Mouse (Mus musculus) stomach, adult 2 months (tissue): ENCODE data around the gene Alkbh4. TPM values are rescaled to one million over a fixed set of nuclear protein-coding genes. Genes with fewer than 3 reads are reported as not detected.

Experiments used
- polyA plus RNA-seq: library from polyadenylated mRNA; depleted of rRNA; stranded (reverse); fragments of >200 nt; gene quantifications from 2 replicates; pipeline ENCODE4 v1.2.3, GENCODE M21; 2012; rRNA removed

Gene Alkbh4
- polyA plus RNA-seq: 8.6 and 11.6 TPM in 2 replicates

GRCm38 (mm10) chr5:136135571-136136291 is at the start of gene Alkbh4, which contains the start of gene Lrwd1:
TSS of gene Alkbh4 (plus strand) at chr5:136136146.
TSS of gene Lrwd1 (minus strand) at chr5:136136074.

GRCm38 (mm10) chr5:136115891-136116783 is 19.8 kb upstream of the Alkbh4 start, which contains the start of gene Polr2j:
TSS of gene Polr2j (plus strand) at chr5:136116631.

GRCm38 (mm10) chr5:136170512-136171362 is 34.8 kb downstream of the Alkbh4 start, which contains the start of gene Orai2:
TSS of gene Orai2 (minus strand) at chr5:136170713.

Other genes starting within 250 kb of the Alkbh4 start
- 879 and 2,002 TPM in 2 replicates for gene Hspb1, start 248.2 kb upstream of the Alkbh4 start, polyA plus RNA-seq
- gene Ywhag, start 201.5 kb upstream of the Alkbh4 start, polyA plus RNA-seq: 34.2 and 36.6 TPM in 2 replicates
- 3.3 and 4.2 TPM in 2 replicates for gene Ssc4d, start 161.6 kb upstream of the Alkbh4 start, polyA plus RNA-seq
- not detected in 2 replicates for gene Zp3, start 156.0 kb upstream of the Alkbh4 start, polyA plus RNA-seq
- 10.3 and 14.2 TPM in 2 replicates for gene Dtx2, start 141.3 kb upstream of the Alkbh4 start, polyA plus RNA-seq
- 3.1 and 5.7 TPM in 2 replicates for gene Upk3b, start 97.7 kb upstream of the Alkbh4 start, polyA plus RNA-seq
- gene Upk3bl, start 81.7 kb upstream of the Alkbh4 start, polyA plus RNA-seq: 0.33 and 1.4 TPM in 2 replicates
- gene Rasa4, start 52.2 kb upstream of the Alkbh4 start, polyA plus RNA-seq: 12.7 and 14.4 TPM in 2 replicates
- 20.7 and 23.2 TPM in 2 replicates for gene Polr2j, start 19.5 kb upstream of the Alkbh4 start, polyA plus RNA-seq
- 10.4 and 13.1 TPM in 2 replicates for gene Lrwd1, start 72 bp upstream of the Alkbh4 start, polyA plus RNA-seq
- gene Orai2, start 34.6 kb downstream of the Alkbh4 start, polyA plus RNA-seq: 26.6 and 28.5 TPM in 2 replicates
- gene Prkrip1, start 62.8 kb downstream of the Alkbh4 start, polyA plus RNA-seq: 1.5 and 1.6 TPM in 2 replicates
- gene Sh2b2, start 110.4 kb downstream of the Alkbh4 start, polyA plus RNA-seq: 1.5 and 3.4 TPM in 2 replicates